Mouse (Mus musculus) embryonic facial prominence, embryonic 11.5 days (tissue): ENCODE measurements around the gene Fam131a. TPM values are rescaled to one million over a fixed set of nuclear protein-coding genes. Genes with fewer than 3 reads are reported as not detected.

Experiments
- ATAC-seq: fragments of 200-750 bp; cut with Nextera tagmentation; replicated peaks from 2 replicates; pipeline ENCODE4 v1.8.0; 2017; ENCODE audit warnings: low read depth; ENCODE audit not compliant: insufficient number of reproducible peaks, low FRiP score, low TSS enrichment
- DNase-seq: peaks from one replicate; pipeline ENCODE4 v3.0.0-alpha.2; 2015; ENCODE audit warnings: low spot score
- H3K27ac ChIP-seq: fragments of 300-500 bp; sonication (generic); replicated peaks from 2 replicates; pipeline ENCODE4 v1.5.1; 2014; ENCODE audit warnings: mild to moderate bottlenecking, low read depth, low read length, control low read depth
- H3K27me3 ChIP-seq: fragments of 300-500 bp; sonication (generic); 2 replicates; pipeline ENCODE4 v1.6.1; 2014; ENCODE audit warnings: mild to moderate bottlenecking, low read length, moderate library complexity, mixed read lengths; ENCODE audit not compliant: control insufficient read depth, insufficient read depth
- H3K36me3 ChIP-seq: fragments of 300-500 bp; sonication (generic); replicated peaks from 2 replicates; pipeline ENCODE4 v1.6.1; 2014; ENCODE audit warnings: low read depth, mild to moderate bottlenecking, low read length, moderate library complexity, mixed read lengths; ENCODE audit not compliant: control insufficient read depth, insufficient read depth
- H3K4me1 ChIP-seq: fragments of 300-500 bp; sonication (generic); 2 replicates; pipeline ENCODE4 v1.6.1; 2014; ENCODE audit warnings: low read length, mixed read lengths; ENCODE audit not compliant: control insufficient read depth, insufficient read depth
- H3K4me2 ChIP-seq: fragments of 300-500 bp; sonication (generic); 2 replicates; pipeline ENCODE4 v1.6.1; 2014; ENCODE audit warnings: low read depth, mild to moderate bottlenecking, control low read depth, low read length, moderate library complexity
- H3K4me3 ChIP-seq: fragments of 300-500 bp; sonication (generic); 2 replicates; pipeline ENCODE4 v1.5.1; 2014; ENCODE audit warnings: low read depth, low read length, control low read depth
- H3K9ac ChIP-seq: fragments of 300-500 bp; sonication (generic); replicated peaks from 2 replicates; pipeline ENCODE4 v1.6.1; 2014; ENCODE audit warnings: mild to moderate bottlenecking, control low read depth, low read length
- H3K9me3 ChIP-seq: fragments of 300-500 bp; sonication (generic); replicated peaks from 2 replicates; pipeline ENCODE4 v1.6.1; 2016; ENCODE audit warnings: mild to moderate bottlenecking, low read length, inconsistent platforms, mixed read lengths; ENCODE audit not compliant: control insufficient read depth
- WGBS: fragments of 180-500 bp; shearing (Covaris S2); extraction: QIAGEN DNeasy Blood & Tissue Kit; methylation state at CpG from one replicate; pipeline ENCODE4 v1.1.7; 2014; 5-methylcytosine and 5-hydroxymethylcytosine counted together
- polyA plus RNA-seq: library from polyadenylated mRNA; unstranded; fragments of >200 nt; fragmentation: Nextera tagmentation; extraction: Ambion mirVana; gene quantifications from 2 replicates; pipeline ENCODE4 v1.2.1, GENCODE M21; 2014

Gene Fam131a
- polyA plus RNA-seq, 1 experiment from 2014 or later, result 4.4 TPM

DNA sequence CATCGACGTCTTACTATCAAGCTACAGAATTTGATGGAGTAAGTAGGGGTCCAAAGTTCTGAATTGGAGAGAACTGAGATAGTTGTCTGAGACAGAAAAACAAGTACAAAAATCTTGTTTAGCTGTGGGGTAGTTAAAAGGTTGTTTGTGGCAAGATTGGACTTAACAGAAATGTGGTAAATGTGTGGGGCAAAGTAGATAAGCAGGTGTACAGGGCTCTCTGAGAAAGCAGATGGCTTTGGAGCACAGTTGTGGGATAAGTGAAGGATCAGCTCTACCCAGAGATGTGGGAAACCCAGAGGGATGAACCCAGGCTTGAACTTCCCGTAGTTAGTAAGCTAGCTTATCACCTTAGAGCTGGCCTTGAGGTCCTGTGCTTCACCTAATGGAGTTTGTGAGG lies 2.3 kb upstream of the Fam131a start:
- Histone ChIP-seq H3K9me3 (no peaks in the 10 kb centered on the region), H3K36me3 (peaks cover 33% of the 10 kb centered on the region)
- WGBS, result 89% methylated on average over 3 of the region's 3 CpGs

DNA sequence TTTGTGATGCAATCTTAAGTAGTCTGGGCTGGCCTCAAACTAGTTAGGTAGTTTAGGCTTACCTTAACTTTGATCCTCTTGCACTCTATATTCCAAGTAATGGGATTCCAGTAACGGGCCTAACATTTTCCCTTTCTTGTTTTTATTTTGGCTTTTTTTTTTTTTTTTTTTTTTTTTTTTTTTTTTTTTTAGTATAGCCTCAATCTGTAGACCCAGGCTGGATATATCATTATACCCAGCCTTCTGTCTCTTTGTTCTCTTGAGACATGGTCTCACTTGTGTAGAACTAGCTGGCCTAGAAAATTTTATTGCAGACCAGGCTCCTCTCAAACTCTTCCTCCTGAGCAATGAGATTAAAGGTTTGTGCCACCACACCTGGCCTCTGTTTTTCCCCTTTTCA lies 1.4 kb upstream of the Fam131a start:
- ATAC-seq, result no peak
- Histone ChIP-seq H3K9ac (no peak overlapping the region), H3K4me3 (no peak overlapping the region), H3K36me3 (peaks cover 30% of the 10 kb centered on the region), H3K4me1 (peaks cover 5% of the 10 kb centered on the region; the same call in 1 of the 2 replicates), H3K27me3 (no peaks in the 10 kb centered on the region), H3K4me2 (no peak overlapping the region), H3K27ac (no peak overlapping the region), H3K9me3 (no peaks in the 10 kb centered on the region)
- DNase-seq, result no peak
- WGBS, result 73% methylated on average over 1 of the region's 1 CpGs

More for the DNA sequence above, 2.3 kb upstream of the Fam131a start:
- Histone ChIP-seq H3K27ac (no peak overlapping the region), H3K4me3 (no peak overlapping the region), H3K9ac (no peak overlapping the region), H3K4me1 (peaks cover 1% of the 10 kb centered on the region; the same call in 1 of the 2 replicates), H3K4me2 (no peak overlapping the region), H3K27me3 (no peaks in the 10 kb centered on the region)
- DNase-seq, result no peak
- no peak for ATAC-seq

DNA sequence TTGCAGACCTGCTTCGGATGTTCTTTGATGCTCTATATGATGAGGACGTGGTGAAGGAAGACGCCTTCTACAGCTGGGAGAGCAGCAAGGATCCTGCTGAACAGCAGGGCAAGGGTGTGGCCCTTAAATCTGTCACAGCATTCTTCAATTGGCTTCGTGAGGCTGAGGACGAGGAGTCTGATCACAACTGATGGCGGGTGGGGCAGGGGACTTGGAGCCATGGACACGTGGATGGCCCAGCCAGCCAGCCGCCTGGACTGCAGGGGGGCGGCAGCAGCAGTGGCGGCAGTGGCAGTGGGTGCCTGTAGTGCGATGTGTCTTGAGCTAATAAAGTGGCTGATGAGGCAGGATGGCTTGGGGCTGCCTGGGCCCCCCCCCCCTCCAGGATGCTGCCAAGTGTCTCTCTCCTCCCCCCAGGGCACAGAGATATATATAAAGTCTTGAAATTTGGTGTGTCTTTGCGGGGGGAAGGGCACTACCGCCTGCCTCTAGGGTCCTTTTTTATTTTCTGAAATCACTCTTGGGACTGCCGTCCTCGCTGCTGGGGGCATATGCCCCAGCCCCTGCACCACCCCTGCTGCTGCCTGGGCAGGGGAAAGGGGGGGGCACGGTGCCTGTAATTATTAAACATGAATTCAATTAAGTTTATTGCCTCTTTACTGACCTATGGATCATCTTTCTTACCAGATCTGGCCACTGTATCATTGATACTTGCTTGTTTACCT lies 638 bp upstream of the Fam131a start:
- WGBS, result 48% methylated on average over 16 of the region's 16 CpGs
- H3K9ac ChIP-seq, result no peak overlapping the region; the same call in 1 of the 2 replicates
- ATAC-seq (no peak), DNase-seq (no peak)
- peak overlapping the region; percentile 57; the same call in 1 of the 2 replicates for H3K4me3 ChIP-seq
- H3K4me1 ChIP-seq, result peaks cover 5% of the 10 kb centered on the region; the same call in 1 of the 2 replicates
- no peak overlapping the region for H3K27ac ChIP-seq
- H3K4me2 ChIP-seq, result no peak overlapping the region
- no peaks in the 10 kb centered on the region for H3K9me3 ChIP-seq
- H3K36me3 ChIP-seq, result peaks cover 25% of the 10 kb centered on the region
- no peaks in the 10 kb centered on the region for H3K27me3 ChIP-seq

DNA sequence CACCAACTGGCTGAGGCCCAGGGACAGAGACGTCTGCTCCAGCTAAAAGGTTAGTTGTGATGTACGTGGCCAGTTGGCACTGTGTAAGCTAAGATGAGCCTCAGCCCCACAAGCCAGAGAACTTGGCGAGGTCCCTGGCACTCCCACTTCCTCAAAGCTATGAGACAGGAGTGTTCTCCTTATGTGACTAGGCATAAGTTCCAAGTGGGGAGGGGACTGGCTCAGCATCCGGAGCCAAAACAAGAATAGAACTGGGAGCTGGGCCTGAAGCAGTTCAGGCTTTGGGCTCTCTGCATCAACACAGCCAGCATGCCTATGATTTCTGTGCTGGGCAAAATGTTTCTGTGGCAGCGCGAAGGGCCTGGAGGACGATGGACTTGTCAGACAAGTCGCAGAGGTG lies 1.7 kb downstream of the Fam131a start:
- H3K27ac ChIP-seq, result no peak overlapping the region
- WGBS, result 81% methylated on average over 8 of the region's 8 CpGs
- no peak for DNase-seq
- no peak for ATAC-seq
- H3K4me1 ChIP-seq, result peaks cover 5% of the 10 kb centered on the region
- no peak overlapping the region for H3K4me2 ChIP-seq
- H3K9me3 ChIP-seq, result no peaks in the 10 kb centered on the region
- H3K36me3 ChIP-seq, result peaks cover 6% of the 10 kb centered on the region
- H3K27me3 ChIP-seq, result no peaks in the 10 kb centered on the region
- H3K9ac ChIP-seq, result no peak overlapping the region
- H3K4me3 ChIP-seq, result no peak overlapping the region

DNA sequence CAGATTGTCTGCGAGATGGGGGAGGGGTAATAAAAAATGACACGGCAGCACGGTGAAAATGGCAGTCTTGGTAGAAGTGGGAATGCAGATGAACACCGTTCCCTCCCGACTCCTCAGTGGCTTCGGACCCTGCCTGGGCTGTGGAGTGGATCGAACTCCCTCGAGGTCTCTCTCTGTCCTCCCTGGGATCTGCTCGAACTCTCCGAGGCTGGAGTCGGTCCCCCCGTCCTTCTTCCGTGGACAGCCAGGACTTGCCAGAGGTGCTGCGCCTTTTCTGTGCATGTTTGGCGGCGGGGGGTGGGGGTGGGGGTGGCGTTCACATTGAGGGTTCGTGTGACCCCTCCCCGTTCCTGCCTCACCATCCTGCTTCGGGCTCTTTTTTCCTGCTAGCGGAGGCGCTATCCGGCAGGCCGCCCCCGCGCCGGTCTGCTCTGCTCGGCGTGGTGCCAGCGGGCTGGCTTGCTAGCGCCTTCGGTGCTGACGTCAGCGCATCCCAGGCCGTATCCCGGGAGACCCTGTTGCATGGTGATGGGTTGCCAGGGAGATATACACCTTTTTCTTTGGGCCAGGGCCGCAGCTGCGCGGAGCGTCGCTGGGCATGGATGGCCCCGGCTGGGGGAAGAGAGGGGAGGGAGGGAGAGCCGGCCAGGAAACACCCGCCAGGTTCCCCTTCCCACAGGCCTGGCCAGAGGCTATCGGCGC lies 2.7 kb downstream of the Fam131a start:
- H3K27ac ChIP-seq, result no peak overlapping the region
- no peaks in the 10 kb centered on the region for H3K27me3 ChIP-seq
- peaks cover 3% of the 10 kb centered on the region for H3K36me3 ChIP-seq
- peak overlapping the region; percentile 84 for H3K4me2 ChIP-seq
- ATAC-seq (peak; percentile 74), DNase-seq (peak; percentile 83)
- H3K9ac ChIP-seq, result peak overlapping the region; percentile 45
- H3K4me1 ChIP-seq, result peaks cover 5% of the 10 kb centered on the region
- WGBS, result 3% methylated on average over 44 of the region's 46 CpGs
- H3K9me3 ChIP-seq, result no peaks in the 10 kb centered on the region
- H3K4me3 ChIP-seq, result peak overlapping the region; percentile 38

DNA sequence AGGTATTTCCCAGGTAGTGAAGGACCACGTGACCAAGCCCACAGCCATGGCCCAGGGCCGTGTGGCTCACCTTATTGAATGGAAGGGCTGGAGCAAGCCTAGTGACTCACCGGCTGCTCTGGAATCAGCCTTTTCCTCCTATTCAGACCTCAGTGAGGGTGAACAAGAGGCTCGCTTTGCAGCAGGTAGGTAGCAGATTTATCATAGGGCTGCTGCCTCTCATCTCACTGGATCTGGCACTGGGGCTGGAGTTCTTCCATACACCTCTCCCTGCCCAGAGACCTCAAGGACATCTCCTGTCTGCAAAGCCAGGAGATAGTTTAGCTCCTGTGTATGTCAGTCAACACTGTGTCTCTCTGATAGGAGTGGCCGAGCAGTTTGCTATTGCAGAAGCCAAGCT lies 6.2 kb downstream of the Fam131a start:
- no peaks in the 10 kb centered on the region for H3K27me3 ChIP-seq
- no peaks in the 10 kb centered on the region for H3K9me3 ChIP-seq
- no peak overlapping the region for H3K9ac ChIP-seq
- no peak overlapping the region for H3K4me2 ChIP-seq
- 78% methylated on average over 5 of the region's 5 CpGs for WGBS
- peaks cover 13% of the 10 kb centered on the region for H3K4me1 ChIP-seq
- H3K36me3 ChIP-seq, result no peaks in the 10 kb centered on the region
- ATAC-seq (no peak), DNase-seq (no peak)
- H3K4me3 ChIP-seq, result no peak overlapping the region
- H3K27ac ChIP-seq, result no peak overlapping the region

DNA sequence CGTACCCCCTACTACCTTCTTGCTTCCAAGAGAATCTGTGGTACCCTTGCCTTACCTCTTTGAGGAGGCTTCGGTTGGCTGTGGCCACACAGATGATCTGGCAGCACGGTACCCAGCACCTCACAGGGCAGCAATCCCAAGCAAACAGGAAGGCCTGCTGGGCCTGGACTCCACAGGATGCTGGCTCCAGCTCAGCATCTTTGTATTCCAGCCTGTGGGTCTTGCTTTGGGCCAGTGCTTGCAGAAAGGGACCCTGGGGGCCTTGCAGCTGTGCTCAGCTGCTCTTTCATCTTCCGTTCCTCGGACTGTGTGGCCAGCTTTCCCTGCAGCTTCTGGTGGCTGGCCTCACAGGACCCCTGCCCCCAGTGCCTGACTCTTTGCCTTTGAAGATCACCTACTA lies 7.0 kb downstream of the Fam131a start:
- Histone ChIP-seq H3K27ac (no peak overlapping the region), H3K4me1 (peaks cover 13% of the 10 kb centered on the region), H3K36me3 (no peaks in the 10 kb centered on the region), H3K4me3 (no peak overlapping the region), H3K27me3 (no peaks in the 10 kb centered on the region), H3K4me2 (no peak overlapping the region), H3K9me3 (no peaks in the 10 kb centered on the region), H3K9ac (0 out of 2 replicates have a peak overlapping the region, but pooled peaks have one; percentile 2)
- 28% methylated on average over 5 of the region's 5 CpGs for WGBS
- DNase-seq, result no peak
- no peak for ATAC-seq

DNA sequence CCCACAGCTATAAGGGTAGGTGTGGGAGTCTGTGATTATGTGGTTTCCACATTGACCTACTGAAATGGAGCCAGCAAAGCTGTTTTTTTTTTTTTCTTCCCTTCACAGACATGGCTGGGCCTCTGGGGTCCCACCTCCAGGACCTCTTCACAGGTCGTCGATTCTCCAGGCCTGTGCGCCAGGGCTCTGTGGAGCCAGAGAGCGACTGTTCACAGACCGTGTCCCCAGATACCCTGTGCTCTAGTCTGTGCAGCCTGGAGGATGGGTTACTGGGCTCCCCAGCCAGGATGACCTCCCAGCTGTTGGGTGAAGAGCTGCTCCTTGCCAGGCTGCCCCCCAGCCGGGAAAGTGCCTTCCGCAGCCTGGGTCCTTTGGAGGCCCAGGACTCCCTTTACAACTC lies 8.3 kb downstream of the Fam131a start:
- ATAC-seq (0 out of 2 replicates have a peak, but pooled peaks have one; percentile 8), DNase-seq (no peak)
- H3K9ac ChIP-seq, result peak overlapping the region; percentile 50
- no peaks in the 10 kb centered on the region for H3K27me3 ChIP-seq
- no peaks in the 10 kb centered on the region; the same call in none of the 2 replicates for H3K36me3 ChIP-seq
- H3K4me1 ChIP-seq, result peaks cover 8% of the 10 kb centered on the region
- H3K4me2 ChIP-seq, result no peak overlapping the region
- H3K4me3 ChIP-seq, result no peak overlapping the region
- no peaks in the 10 kb centered on the region for H3K9me3 ChIP-seq
- H3K27ac ChIP-seq, result peak overlapping the region; percentile 25; the same call in 1 of the 2 replicates
- WGBS, result 45% methylated on average over 7 of the region's 7 CpGs
